Mouse (Mus musculus) spleen, postnatal 10 days (tissue): ENCODE measurements around the gene Nploc4.
"Not testable (repeated sequence)": the region's sequence is repeated elsewhere in the genome, so short reads cannot be mapped to it uniquely, and the experiment has no call there.

ENCODE experiments used
- DNase-seq, 2 experiments: peaks; one replicate each; pipeline ENCODE4 v3.0.0; 2021 to 2022; ENCODE audit warnings: low spot score in 2 of 2

Nploc4 gene

DNA sequence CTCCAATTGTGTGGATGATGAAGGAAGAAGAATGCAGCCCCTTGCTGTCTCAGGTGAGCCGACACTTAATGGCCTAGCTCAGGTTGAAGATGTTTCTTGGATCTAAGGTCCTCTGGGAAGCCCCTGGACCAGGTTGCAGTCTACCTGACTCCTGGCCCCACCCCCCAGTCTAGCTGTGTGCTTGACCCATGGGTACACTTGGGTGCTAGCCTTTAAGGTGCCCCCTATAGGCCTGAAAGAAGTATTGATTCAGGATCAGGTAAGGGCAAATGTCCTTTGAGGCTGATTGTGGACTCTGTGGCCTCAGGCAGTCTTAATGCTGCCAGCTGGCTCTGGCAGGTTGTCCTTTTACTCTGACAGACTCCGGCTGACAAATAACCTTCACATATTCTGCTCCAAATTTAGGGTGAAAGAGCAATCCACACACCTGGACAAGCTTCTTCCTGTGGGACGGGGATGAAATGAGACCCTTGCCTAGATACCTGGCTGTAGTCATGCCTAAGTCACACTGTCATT lies 5.3 kb upstream of the Nploc4 start:
- no peak for DNase-seq

DNA sequence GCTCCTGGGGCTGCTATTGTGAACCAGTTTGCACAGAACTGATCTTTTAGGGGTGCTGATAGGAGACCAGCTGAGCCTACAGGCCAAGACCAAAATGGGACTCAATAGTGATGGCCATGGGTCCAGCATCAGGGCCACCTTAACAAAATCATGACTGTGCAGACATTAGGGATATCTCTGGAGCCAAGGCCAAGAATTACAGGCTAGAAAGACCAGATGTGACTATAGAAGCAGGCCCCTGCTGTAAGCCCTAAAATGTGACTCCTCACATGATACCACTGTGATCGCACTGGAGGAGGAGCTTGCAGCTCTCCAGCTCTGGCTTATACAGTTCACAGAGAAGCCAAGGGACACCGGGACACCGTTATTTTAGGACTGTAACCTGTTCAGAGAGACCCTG lies 4.8 kb upstream of the Nploc4 start, which contains the start of gene Tspan10:
TSS of gene Tspan10 (plus strand) at position 301 of the 400 bp plus-strand sequence.
- no peak for DNase-seq

DNA sequence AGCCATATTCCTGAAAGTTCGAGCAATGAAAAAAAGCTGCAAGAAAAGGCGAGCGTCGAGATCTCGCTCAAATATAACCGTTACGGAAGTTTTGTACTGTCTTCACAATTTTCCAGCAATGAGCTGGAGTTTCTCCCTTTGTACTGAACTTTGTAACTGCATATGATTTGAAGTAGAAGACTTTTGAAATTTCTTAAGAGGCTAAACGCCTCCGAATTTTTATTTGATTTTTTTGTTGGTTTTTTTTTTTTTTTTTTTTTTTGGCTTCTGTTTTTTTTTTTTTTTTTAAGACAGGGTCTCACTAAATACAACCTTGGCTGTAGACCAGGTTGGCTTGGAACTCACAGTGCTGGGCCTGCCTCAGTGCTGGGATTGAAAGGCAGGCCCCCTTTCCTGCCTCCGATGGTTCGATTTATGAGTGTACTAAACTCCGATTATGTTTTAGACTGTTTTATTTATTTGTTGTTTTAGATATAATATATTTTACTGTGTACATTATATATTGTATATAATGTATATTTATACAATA lies 413 bp upstream of the Nploc4 start:
- DNase-seq: no peak

DNA sequence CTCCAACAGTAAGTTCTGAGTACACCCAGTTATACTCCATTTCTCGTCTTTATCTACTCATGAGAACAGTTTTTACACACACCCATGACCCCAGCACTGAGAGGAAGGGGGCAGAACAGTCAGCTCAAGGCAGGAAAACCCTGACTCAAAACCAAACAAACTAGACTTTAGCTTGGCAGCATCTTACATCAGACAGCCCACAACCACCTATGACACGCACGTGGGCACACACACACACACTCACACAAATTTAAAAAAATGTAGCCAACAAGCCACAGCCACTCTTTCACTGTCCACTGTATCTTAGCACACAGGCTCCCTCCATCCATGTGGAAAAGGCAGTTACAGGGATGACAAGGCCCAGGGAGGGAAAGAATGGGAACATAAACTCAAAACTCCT lies 10.8 kb downstream of the Nploc4 start:
- no peak for DNase-seq

DNA sequence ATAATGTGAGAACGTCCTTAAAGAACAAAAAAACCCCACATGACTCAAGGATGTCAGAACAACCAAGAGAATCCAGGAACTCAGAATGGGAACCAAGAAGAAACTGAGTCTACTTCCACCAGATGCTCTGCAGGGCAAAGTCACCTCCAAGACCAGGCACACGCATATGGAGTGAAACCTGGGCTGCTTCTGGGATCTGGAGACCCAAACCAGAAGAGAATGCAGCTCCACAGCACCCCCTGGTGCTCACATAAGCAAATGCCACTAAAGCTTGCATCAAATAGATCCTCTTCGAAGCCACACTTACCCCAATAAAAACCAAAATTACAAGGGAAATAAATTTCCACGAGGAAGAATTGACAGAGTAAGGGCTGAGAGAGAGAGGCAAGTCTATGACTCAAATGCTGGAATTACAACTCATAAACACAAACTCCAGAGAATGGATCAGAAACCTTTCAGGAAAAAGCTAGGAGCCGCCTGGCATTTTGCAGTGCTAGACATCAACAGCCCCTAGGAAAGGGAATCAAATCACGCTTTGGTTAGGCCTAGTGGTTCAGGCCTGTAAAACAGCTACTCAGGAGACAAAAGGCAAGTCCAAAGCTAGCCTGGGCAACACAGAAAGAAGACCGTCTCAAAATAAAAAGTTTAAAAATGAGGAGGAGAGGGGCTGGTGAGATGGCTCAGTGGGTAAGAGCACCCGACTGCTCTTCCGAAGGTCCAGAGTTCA lies 13.8 kb downstream of the Nploc4 start:
- DNase-seq: peak; percentile 49 to 72

DNA sequence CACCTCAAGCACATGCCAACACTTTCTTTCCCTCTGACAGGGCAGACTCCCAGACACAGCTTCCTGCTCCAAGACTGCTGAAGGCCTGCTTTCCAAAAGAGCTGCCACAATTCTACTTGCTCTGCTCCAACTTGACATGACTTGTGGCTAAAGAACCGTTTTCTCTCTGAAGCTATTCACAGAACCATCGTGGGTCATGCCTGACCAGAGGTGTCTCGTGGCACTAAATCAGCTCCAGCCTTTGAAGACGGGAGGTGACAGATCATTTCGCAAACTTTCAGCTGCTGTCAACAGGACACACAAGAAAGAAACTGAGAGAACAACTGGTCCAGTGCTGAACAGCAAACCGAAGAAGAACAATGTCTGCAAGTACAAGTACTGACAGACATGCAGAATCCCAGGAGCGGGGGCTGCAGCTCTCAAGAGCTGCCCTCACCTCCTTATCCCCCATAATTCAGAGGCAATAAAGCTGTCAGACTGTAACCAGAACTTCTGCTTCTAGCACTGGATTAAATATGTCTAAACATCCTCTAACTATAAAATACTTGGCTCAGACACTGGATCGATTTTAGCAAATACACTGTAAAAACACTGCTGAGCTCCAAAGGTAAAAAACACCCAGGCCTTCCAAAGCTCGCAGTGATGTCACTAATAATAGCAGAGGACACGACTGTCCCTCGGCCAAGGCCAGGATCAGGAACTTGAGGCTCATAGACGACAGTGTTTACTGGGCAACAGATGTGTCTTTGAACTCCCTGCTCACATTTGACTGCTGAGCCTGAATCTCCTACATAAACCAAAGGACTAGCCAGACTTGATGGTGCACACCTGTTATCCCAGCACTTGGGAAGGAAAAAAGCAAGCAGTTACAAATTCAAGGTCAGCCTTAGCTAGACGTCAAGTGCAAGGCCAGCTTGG lies 14.6 kb downstream of the Nploc4 start:
- DNase-seq: no peak

DNA sequence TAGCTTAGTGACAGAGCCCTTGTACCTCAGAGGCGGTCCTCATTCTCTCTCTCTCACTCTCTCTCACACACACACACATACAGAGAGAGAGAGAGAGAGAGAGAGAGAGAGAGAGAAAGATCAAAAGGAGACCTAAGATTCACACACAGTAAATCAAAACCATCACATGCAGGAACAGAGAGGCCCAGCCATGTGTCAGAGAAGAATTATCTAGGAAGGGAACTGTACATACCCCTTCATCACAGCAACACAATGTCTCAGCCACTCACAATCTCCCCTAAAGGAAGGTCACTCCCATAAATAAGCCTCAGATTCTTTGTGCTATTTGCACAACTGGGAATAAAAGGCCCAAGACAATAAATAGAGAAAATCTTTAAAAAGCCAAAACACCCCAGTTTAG lies 18.9 kb downstream of the Nploc4 start:
- no peak for DNase-seq

DNA sequence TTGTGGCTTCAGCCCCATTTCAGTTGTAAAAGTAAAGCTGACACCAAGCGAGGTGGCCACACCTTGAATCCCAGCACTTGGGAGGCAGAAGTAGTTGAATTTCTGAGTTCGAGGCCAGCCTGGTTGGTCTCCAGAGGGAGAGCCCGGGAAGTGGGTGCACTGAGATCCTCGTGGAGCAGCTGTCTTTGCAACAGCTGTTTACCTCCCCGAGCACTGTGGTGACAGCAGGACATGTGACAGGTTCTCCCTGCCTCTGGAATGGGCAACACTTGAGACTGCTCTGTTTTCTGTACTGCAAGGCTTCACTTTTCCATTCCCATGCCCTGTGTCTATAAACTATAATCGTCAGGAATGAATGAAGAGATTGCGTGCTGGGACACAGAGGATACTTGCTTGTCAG lies 19.7 kb downstream of the Nploc4 start:
- no peak for DNase-seq

DNA sequence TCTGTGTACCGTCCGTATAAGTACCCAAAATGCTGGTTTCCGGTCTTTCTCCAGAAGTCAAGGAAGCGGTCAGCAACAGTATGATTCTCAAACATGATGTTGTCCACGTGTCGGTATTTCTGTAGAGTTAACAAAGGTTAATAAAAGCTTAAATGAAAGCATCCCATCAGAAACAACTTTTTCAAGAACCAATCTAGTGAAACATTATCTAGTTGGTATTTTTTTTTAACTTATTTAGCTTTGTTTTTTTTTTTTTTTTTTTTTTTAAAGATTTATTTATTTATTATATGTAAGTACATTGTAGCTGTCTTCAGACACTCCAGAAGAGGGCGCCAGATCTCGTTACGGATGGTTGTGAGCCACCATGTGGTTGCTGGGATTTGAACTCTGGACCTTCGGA lies 23.9 kb downstream of the Nploc4 start:
- not testable (repeated sequence) for DNase-seq

DNA sequence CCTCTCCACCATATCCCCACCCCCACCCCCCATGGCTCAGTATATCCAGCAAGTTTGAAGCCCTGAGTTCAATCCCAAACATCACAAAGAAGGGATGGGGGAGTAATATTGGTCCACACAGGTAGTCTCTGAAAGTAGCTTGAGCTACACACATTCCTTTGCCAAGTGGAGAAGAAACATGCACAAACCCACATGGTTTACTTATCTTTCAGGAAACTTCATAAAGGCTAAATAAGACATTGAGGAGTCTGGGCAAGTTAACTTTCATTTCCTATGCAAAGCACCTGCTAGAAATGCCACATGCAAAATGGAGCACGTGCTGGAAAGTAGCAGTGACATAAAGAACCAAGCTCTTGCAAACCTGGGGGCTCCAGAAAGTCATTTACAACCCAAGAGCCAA lies 31.1 kb downstream of the Nploc4 start:
- no peak for DNase-seq

DNA sequence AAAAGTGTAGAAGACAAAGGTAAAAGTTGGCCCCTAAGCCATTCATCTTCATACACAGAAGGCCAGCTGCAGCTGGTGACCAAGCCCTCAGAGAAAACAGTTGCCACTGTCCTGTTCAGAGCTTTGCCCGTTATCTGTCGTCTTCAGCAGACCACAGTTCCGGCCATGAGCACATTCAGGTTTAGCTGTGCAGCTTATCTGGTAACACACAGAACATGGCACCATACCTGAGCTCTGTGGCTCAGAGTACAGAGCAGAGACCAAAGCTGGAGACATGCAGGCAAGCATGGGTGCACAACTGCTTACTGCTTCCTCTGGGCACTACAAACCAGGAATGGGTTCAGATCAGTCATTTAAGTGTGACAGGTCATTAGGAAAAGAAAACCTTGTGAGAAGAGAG lies 31.6 kb downstream of the Nploc4 start:
- DNase-seq: no peak

DNA sequence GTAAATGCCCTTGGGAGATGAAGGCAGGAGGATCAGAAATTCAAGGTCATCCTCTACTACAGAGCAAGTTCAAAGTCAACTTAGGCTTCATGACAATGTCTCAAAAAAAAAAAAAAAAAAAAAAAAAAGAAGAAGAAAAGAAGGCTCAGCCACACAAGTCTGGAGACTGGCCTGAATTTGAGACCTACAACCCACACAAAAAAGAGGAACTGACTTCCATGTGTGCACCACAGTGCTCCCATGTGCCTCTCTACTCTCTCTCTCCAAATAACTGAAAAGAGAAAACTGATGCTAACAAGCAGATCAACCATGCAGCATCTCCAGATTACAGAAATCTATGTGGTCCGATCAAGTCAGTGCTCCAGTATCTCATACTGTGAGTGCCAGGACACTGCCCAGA lies 32.7 kb downstream of the Nploc4 start:
- DNase-seq: no peak

DNA sequence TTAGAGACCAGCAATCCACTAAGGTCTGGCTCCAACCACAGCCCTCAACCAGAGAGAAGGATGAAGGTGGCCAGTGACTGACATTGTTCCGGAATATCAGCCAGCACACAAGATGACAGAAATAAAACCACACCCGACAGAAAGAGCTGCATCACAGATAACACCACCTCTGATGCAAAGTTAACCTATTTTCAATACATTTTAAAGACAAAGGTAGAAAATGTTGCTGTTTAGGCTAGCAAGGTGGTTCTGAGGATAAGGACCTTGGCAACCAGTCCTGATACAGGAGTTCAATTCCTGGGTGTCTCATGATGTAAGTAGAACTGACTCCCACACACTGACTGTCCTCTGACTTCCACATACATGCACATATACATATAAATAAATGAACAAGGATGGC lies 38.2 kb downstream of the Nploc4 start:
- DNase-seq: no peak

DNA sequence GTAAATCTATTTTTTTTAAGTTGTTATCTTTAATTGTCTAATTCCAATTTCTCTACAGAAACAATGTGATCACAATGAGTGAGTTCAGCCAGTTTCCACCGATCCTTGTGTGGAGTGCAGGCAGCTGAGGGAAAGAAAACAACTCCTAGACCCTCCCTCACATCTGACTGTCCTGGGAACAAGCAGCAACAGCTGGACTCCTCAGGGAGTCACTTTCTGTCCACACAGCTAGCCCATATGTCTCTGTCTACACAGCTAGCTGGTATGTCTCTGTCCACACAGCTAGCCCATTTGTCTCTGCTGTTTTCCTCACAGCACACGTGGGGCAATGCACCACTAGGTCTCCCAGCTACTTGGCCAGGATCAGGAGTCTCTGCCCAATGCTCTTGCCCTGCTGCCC lies 39.9 kb downstream of the Nploc4 start:
- DNase-seq: no peak

DNA sequence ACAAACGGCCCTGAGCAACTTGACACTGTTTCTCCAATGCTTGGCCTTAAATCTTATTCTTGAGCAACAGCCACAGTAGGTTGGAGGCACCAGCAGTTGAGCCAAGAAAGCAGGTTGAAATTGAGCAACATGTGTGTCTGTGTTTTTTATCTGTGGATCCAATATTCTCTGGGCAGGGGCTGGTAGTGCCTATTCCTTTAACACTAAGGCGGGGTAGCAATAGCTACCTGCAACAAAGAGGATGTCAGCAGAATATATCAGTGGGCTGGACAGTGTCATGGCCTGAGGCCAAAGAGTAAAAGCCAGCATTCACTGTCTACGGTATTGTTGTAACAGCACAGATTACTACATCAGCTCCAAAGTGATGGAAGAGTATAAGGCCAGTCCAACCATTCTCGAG lies 41.8 kb downstream of the Nploc4 start:
- DNase-seq: no peak

DNA sequence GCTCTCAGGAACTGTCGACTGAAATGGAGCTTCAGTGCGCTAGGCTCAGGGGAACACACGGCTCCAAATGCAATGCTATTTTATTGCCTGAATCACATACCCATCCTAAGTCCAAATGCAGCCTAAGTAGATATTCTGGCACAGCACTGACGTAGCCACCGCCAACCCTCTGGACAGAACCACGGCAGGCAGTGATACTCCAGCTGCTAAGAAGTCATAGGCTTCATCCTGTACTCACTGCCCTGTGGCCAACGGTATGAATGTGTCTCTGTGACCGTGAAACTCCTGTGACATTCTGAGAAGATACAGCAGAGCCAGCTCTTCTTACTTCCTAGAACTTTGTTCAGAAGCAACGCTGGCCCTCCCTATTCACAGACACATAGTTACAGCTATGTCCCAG lies 48.9 kb downstream of the Nploc4 start:
- DNase-seq: no peak

DNA sequence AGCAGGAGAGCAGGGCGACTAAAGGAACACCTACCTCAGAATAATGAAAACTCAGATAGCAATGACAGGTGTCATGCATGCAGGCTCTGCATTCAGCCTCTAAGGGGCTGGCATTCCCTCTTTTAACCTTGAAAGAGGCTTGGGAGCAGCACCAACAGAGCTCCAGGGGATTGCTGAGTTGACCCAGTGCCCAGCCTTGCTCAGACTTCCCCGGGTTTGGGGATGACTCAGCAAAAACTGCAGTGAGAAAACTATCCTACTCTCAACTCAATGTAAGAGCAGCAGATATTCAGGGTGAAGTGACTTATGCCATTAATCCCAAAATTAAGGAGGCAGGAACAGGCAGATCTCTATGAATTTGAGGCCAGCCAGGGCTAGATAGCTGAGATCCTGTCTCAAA lies 50.4 kb downstream of the Nploc4 start:
- no peak for DNase-seq

DNA sequence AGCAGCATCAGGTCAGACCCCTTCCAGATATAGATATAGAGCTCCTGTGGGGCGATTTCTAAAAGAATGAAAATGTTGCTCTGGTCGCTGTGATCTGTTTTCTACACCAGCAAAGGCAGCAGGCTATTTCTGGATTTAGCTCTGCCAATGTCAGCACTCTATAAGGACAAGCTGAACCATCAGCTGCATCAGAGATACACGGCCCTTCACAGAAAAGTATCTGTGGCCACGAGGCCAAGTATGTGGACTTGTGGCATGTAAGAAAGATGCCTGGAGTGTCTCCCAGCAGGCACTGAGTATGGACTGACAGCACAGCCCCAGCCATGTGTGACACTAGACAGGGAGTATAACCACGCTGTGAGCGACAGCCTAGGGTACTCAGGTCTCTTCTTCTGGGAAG lies 50.9 kb downstream of the Nploc4 start:
- no peak for DNase-seq

DNA sequence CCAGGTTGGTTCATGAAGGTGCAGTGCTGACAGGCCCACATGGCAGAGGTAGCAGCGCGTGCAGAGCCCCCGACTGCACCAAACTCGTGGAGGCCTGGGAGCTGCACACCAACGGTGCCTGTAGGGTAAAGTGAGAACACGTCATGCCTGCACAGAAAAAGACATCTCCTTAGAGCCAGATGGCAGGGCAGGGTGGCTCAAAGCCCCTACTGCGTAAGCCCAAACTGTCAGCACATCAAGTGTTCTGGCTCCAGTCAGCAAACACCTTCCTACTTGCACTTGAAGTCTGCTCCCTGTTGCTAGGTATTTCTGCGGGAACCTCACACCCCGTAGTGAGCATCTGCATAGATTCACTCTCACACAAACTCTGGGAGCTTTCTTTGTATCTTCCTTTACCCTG lies 55.0 kb downstream of the Nploc4 start:
- no peak for DNase-seq

DNA sequence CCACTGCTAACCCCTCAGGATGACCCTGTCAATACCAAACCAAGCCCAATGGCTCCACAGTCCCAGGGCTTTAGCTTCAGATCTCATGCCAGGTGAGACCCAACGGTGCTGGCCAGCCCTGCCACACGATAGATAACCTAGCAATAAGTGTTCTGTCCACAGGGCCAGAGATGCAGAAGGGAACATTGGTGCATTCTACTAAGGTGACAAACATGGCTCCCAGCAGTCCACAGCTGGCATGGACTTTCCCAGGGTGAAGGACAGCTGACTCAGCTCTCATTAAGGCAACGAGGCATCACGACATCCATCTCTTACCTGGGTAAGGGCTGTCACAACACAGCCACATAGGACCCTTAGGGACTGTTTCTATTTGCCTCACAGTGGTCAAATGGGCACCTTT lies 56.4 kb downstream of the Nploc4 start:
- no peak for DNase-seq

DNA sequence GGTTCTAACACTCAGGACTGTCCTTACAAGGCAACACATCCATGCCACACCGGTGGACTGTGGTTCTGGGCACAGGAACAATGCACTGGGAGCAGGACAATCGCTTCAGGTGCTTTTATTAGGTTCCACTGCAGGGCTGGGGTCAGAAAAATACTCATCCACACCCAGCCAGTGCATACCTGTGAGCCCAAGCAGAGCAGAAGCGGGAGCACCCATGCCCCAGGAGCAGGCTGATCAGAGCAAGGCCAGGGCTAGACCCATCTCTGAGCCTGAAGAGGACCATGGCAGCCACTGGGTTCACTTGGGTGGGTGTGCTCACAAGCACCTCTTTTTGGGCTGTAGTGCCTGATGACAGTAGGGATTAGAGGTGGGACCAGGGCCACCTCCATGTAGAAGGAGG lies 57.2 kb downstream of the Nploc4 start:
- DNase-seq: no peak
